Mouse (Mus musculus): ENCODE measurements around the gene Mrpl18.

DNA sequence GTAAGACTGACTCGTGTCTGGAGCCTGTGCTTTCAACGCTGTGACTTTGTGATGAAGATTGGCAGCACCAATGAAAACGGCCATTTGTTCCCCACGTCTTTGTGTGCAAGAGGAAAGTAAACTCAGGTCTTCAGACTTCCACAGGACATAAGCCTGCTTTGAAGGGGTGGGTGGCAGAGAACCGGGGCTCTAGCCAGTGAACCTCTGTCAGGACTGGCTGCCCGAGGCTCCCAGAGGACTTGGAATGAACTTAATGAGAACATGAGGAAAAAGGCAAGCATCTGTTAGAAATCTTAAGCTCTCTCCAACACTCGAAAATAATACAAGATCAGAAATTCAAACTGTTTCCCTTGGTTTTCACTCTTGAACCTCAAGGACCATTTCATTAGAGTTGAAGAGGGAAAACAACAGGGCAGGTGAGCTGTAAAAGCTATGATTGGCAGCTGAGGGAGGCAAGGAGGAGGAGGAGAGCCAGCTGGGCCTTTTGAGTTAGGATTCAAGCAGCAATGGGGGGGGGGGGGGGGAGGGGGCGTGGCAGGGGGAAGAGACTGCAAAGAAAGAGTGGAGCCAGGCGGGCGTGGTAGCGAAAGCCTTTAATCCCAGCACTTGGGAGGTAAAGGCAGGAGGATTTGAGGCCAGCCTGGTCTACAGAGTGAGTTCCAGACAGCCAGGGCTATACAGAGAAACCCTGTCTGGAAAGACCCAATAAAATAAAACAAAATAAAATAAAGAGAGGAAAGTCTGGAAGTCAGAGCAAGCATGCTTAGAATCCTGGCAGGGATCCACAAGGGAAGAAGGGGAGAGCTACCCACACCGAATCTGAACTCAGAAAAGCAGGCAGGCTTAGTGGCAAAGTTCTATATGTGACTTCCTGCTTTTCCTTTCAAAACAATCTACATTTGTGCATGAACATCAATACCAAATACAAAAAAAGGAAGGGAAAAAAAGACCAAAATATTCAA, 12.5 kb downstream of the Mrpl18 start:
- no peak for TF ChIP-seq CTCF (IDR thresholded peaks at IDR 0.05; ENCODE audit: control insufficient read depth, insufficient read depth, insufficient read length)
- no peak for TF ChIP-seq MYOG (IDR thresholded peaks at IDR 0.05; ENCODE audit: control insufficient read depth, extremely low read depth, insufficient read length)
- no peak for TF ChIP-seq MAX (IDR thresholded peaks at IDR 0.05)
- TF ChIP-seq USF1 (IDR thresholded peaks at IDR 0.05; ENCODE audit: low read depth): no peak
- no peak for TF ChIP-seq CEBPB (IDR thresholded peaks at IDR 0.05; ENCODE audit: low read depth)
- TF ChIP-seq FOSL1 (IDR thresholded peaks at IDR 0.05; ENCODE audit: insufficient read depth, low read length, poor library complexity, severe bottlenecking): no peak
- TF ChIP-seq MYOD1 (IDR thresholded peaks at IDR 0.05; ENCODE audit: control insufficient read depth, insufficient read length, low read depth): no peak

Data from C2C12 (cell line).